Mouse (Mus musculus): ENCODE data around the gene Suclg1. TPM values are rescaled to one million over a fixed set of nuclear protein-coding genes. Genes with fewer than 3 reads are reported as not detected.

Suclg1 gene
- polyA plus RNA-seq (2015; fragmentation: Illumina TruSeq; extraction: RNeasy Lipid Tissue Mini Kit (QIAGEN cat#74804); ENCODE audit: low read depth, low replicate concordance) = 197 TPM

GRCm38 (mm10) chr6:73248237-73249048 lies at the start of gene Suclg1:
TSS of gene Suclg1 (plus strand) at chr6:73248382.

GRCm38 (mm10) chr6:73221189-73221957 lies 26.8 kb upstream of the Suclg1 start, which contains the start of gene Dnah6:
TSS of gene Dnah6 (minus strand) at chr6:73221651.

Other genes with a start within 250 kb of the Suclg1 start
- 0.94 TPM for gene Dnah6, start 26.7 kb upstream of the Suclg1 start, polyA plus RNA-seq (2015; fragmentation: Illumina TruSeq; extraction: RNeasy Lipid Tissue Mini Kit (QIAGEN cat#74804); ENCODE audit: low read depth, low replicate concordance)
- not detected for gene 4931417E11Rik, start 221.3 kb downstream of the Suclg1 start, polyA plus RNA-seq (2015; fragmentation: Illumina TruSeq; extraction: RNeasy Lipid Tissue Mini Kit (QIAGEN cat#74804); ENCODE audit: low read depth, low replicate concordance)

Measured in brain, adult 10 weeks (tissue).